Mouse (Mus musculus) ovary, adult 18-20 months (tissue): ENCODE results near the gene Slc4a10.
A peak's percentile ranks its signal among the peaks of the same experiment; 100 is the strongest.

Experiments
- DNase-seq: peaks from one replicate; pipeline ENCODE4 v3.0.0; 2022; ENCODE audit warnings: low spot score, mixed read lengths

Slc4a10 gene

GRCm38 (mm10) chr2:62347762-62348161, 301.5 kb downstream of the Slc4a10 start:
- no peak for DNase-seq

GRCm38 (mm10) chr2:62352035-62352434, 305.8 kb downstream of the Slc4a10 start:
- DNase-seq, result no peak

GRCm38 (mm10) chr2:62355766-62356165, 309.5 kb downstream of the Slc4a10 start:
- no peak for DNase-seq

- DNase-seq, result no peak
These were observed 310.3 kb downstream of the Slc4a10 start for GRCm38 (mm10) chr2:62356606-62357005.

- no peak for DNase-seq
These were observed 311.0 kb downstream of the Slc4a10 start for GRCm38 (mm10) chr2:62357259-62357658.

GRCm38 (mm10) chr2:62360872-62361271, 314.6 kb downstream of the Slc4a10 start:
- DNase-seq, result no peak

GRCm38 (mm10) chr2:62361514-62361913, 315.3 kb downstream of the Slc4a10 start:
- DNase-seq, result no peak

- peak; percentile 12 for DNase-seq
These were observed 315.9 kb downstream of the Slc4a10 start for GRCm38 (mm10) chr2:62362211-62362610.

GRCm38 (mm10) chr2:62363606-62364005, 317.3 kb downstream of the Slc4a10 start:
- DNase-seq, result no peak

- no peak for DNase-seq
These were observed 322.2 kb downstream of the Slc4a10 start for GRCm38 (mm10) chr2:62368349-62369053.

- no peak for DNase-seq
These were observed 323.8 kb downstream of the Slc4a10 start for GRCm38 (mm10) chr2:62370048-62370447.

GRCm38 (mm10) chr2:62373692-62374091, 327.4 kb downstream of the Slc4a10 start:
- DNase-seq, result no peak
